Mouse (Mus musculus): ENCODE data around the gene Sgk1. TPM values are rescaled to one million over a fixed set of nuclear protein-coding genes. Genes with fewer than 3 reads are reported as not detected.

Sgk1 gene
- total RNA-seq, 2 experiments from 2014 or later = 120 to 147 TPM

DNA sequence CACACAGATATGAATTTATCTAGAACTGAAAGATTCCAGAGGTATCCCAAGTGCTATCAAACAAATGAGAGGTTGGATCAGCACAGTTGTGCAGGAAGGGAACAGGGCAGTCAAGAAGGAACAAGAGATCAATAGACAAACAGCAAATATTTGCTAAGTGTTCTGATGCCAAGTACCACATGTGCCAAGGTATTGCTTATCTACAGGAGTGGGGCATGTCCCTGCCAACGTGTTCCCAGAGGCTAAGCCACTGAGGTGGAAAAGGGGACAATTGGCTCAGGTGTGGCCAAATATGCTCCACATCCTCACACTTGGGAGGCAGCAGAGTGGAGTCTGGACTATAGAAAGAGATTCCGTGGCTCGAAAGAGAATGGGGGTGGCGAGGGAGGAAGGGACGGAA, 119.6 kb downstream of the Sgk1 start:
- no peak for DNase-seq

DNA sequence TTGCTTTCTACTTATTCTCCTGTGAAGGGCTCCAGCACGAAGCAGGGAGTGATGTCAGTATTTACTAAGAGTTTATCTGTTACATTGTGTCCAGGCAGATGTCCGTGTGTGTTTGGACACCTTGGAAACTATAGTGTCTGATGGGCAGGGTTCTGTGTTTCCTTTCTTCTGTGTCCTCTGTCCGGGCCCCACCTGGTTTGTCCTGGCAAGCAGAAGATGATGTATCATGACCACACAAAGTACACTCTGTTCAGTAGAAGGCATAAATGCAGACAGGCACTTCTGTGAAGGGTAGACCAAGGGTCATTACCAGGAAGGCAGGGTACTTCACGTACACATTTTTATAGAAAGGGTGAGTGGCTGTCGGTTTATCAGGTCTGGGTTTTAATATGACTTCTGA, 122.8 kb downstream of the Sgk1 start:
- DNase-seq = no peak

DNA sequence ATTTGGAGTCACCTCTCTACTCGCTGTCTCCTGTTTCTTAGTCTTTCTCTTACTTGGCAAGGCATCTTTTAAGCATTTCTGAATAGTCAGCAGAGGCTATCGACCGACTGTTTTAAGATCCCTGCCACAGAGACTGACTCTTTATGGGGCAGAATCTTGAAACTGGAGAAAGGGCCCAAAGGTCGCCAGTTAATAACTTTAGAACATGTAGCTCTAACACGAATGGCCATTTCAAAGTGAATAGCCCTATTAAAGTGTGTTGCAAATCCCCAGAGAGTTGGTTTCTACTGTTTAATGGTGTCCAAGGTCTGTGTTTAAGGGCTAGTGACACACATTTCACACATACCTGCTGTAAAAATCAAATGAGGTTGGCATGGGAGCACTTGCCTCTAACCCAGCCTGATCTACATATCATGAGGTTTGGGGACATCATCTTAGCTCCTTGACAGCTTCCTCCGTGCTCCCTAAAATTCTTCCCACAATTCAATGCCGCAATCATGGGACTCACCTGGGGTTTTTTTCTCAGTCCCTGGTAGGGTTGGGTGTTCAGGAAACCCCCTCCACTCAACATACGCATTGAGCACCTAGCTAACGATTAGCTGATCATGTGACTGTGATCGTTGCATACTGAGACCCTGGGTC, 125.3 kb downstream of the Sgk1 start:
- no peak for DNase-seq

DNA sequence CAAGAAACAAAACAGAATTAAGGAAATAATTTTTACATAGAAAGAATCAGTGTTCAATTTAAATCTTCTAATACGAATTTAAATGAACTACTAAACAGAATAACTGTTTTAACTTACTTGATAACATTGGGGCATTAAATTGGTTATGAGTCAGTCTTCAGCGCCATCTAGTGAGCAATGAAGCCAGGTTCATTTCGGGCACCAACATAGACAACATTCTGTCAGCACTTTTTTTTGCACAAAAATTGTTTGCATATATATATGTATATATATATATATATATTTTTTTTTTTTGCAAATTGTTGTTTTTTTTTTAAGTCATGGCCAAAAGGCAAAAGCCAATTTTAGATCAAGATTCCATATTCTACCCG, 125.8 kb downstream of the Sgk1 start:
- peak in 1 of 2 experiments; percentile 40 for DNase-seq

DNA sequence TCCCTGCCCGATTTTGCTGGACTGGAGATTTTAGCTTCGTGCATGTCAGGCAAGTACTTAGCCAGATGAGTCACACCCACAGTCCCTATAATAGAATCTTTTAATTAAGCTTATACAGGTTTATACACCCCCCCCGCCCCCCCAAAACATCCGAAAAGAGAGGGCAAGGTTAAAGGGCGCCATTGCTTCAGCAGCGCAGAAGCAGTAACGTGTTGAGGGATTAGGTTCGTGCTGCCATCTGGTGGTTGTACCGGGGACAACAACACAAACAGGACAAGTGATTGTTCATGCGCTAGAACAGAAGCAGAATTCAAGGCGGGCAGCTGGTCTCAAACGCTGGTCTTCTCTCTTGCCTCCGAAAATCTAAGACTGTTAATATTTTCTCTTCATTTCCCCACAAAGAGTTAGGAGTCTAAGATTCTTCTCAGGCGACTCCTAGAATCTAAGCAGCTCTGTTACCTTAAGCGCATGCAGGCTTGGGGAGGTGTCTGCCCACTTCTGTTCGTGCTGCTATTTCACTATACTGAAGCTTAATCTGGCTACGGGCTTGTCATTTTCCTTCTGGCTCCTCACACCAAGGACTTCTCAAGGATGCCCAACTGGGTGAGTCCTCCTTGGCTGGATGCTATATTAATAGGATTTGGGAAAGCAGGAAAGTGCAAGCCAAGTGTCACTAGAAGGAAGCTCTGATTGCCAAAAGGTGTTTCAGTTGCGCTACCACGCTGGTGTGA, 128.3 kb downstream of the Sgk1 start:
- peak; percentile 73 to 76 for DNase-seq

DNA sequence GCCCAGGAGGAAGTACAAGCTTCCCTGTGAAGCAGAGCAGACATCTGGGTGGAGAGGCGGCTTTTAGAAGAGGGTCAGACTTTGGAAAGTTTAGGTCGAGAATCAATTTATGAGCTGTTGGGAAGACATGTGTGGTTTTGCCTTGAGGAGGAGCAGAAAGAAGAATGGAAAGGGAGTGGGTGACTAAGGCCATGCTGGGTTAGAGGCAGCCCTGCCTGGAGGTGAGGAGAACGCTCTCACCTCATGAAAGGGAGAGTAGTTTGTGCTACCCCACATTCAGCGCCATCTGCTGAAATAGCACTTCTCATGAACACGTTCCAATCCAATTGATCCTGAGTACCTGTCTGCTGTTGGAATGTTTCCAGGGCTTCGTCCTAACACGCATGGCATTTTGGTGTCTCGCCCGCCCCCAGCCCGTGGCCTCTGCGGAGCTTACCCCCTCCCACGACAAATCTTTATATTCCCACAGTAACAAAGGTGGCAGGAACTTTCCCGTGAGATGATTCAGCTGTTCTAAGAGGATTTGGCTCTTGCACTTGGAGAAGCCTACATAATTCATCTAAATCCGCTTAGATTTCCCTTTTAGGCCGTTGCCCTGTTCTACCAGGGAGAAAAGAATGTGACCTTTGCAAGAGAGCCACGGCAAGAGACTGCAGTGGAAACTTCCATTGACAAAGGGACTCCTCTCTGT, 135.6 kb downstream of the Sgk1 start:
- no peak for DNase-seq

DNA sequence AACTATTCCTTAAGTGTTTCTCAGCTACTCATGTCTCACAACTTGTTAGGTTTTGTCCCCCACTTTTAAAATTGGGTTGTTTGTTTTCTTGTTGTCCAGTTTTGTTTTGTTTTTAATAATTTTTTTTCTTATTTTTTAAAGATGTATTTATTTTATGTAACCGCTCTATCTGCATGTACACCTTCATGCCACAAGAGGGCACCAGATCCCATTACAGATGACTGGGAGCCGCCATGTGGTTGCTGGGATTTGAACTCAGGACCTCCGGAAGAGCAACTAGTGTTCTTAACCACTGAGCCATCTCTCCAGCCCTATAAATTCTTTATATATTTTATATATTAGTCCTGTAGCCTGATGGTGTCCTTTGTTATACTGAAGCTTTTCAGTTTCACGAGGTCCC, 136.6 kb downstream of the Sgk1 start:
- DNase-seq = no peak

DNA sequence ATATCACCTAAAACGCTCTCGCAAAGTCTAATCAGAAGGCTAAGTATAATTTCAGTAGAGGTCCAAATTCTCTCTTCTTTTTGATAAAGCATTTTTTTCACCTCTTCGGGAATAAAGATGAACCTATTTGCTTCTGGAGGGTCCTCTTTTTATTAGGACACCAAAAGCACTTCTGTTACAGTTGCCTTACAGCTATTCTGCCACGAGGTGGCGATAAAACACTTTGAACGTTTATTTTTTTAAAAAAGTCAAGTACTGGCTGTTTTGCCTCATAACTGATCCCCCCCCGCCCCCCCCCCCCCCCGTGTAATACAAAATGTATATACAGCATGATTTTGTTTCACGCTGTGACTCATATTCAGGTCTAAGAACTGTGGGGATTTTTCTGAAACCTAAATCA, 152.3 kb downstream of the Sgk1 start:
- DNase-seq = no peak

DNA sequence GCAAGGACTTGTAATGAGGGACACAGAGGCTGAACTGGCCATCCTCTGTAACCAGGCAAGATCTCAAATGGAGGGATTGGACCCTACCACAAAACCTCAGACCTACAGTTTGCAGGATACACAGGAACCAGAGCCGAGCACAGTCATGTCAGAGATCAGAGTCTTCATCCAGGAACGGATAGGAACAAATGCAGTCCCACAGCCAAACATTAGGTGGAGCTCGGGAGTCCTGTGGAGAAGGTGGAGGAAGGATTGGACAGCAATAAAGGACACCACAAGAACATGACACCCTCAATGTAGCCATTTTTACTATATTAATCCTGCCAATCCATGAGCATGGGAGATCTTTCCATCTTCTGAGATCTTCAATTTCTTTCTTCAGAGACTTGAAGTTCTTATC, 154.3 kb downstream of the Sgk1 start:
- DNase-seq = peak; percentile 21 to 41

Other genes with a start within 250 kb of the Sgk1 start
- gene 4930444G20Rik, start 185.9 kb downstream of the Sgk1 start, total RNA-seq (2021) = not detected

All from layer of hippocampus, postnatal 36 days (tissue).